Mouse (Mus musculus) spleen, postnatal 36 days (tissue): Measurements from ENCODE around the gene Aurkb.
A peak's percentile ranks its signal among the peaks of the same experiment; 100 is the strongest.

Experiments used
- DNase-seq, 2 experiments: peaks; one replicate each; pipeline ENCODE4 v3.0.0; 2022; ENCODE audit warnings: low spot score in 2 of 2, mixed read lengths in 1 of 2

The Aurkb gene

GRCm38 (mm10) chr11:69098039-69098761 lies 52.8 kb downstream of the Aurkb start:
- peak; percentile 53 to 57 for DNase-seq

- peak; percentile 95 to 96 for DNase-seq
These were observed 53.3 kb downstream of the Aurkb start for GRCm38 (mm10) chr11:69098762-69099091.

- peak; percentile 42 to 52 for DNase-seq
These were observed 53.9 kb downstream of the Aurkb start for GRCm38 (mm10) chr11:69099177-69099914.

- peak; percentile 93 to 94 for DNase-seq
These were observed 54.5 kb downstream of the Aurkb start for GRCm38 (mm10) chr11:69099915-69100345.

DNA sequence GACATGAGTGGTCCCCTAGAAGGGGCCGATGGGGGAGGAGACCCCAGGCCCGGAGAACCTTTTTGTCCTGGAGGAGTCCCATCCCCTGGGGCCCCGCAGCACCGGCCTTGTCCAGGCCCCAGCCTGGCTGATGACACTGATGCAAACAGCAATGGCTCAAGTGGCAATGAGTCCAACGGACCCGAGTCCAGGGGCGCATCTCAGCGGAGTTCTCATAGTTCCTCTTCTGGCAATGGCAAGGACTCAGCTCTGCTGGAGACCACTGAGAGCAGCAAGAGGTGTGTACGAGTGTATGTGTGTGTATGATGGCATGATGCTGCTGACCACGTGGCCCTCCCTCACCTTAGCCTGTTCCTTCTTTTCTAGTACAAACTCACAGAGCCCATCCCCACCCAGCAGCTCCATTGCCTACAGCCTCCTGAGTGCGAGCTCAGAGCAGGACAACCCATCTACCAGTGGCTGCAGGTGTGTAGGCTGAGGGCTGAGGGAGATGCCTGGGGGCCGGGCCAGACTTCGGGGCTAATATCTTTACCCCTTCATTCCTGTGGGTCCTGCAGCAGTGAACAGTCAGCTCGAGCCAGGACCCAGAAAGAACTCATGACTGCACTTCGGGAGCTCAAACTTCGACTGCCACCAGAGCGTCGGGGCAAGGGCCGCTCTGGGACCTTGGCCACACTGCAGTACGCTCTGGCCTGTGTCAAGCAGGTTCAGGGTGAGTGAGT lies 55.4 kb downstream of the Aurkb start:
- DNase-seq = no peak
